Mouse (Mus musculus) small intestine, adult 2 months (tissue): Measurements from ENCODE around the gene Sipa1.

Experiments used
- CTCF ChIP-seq: fragments of 200-500 bp; IDR thresholded peaks from 2 replicates; pipeline ENCODE4 v1.5.1; 2012; ENCODE audit warnings: low read depth, mild to moderate bottlenecking, control low read depth, inconsistent platforms, low read length, moderate library complexity, mixed read lengths; ENCODE audit not compliant: insufficient replicate concordance, insufficient read length; ENCODE audit errors: extremely low read depth
- POLR2A ChIP-seq: fragments of 200-500 bp; IDR thresholded peaks from 2 replicates; pipeline ENCODE4 v1.6.1; 2012; ENCODE audit warnings: low read depth, mild to moderate bottlenecking, control low read depth, inconsistent platforms, low read length, moderate library complexity

DNA sequence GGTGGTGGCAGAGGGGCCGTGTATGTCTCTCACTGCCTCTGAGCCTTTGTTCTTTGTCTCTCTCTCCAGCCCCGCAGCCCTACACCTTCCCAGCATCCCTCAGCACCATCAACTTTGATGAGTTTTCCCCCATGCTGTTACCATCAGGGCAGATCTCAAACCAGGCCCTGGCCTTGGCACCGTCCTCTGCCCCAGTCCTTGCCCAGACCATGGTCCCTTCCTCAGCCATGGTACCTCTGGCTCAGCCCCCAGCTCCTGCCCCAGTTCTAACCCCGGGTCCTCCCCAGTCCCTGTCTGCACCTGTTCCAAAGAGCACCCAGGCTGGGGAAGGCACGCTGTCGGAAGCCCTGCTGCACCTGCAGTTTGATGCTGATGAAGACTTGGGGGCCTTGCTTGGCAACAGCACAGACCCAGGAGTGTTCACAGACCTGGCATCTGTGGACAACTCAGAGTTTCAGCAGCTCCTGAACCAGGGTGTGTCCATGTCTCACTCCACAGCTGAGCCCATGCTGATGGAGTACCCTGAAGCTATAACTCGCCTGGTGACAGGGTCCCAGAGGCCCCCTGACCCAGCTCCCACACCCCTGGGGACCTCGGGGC is 16.7 kb downstream of the Sipa1 start:
- TF ChIP-seq CTCF (no peak), POLR2A (no peak)
